Mouse (Mus musculus) Muller cell, postnatal 12 days (primary cell): ENCODE data around the gene Gtpbp1.

Experiments used
- DNase-seq: peaks from one replicate; pipeline ENCODE4 v3.0.0-alpha.2; 2015; ENCODE audit errors: inconsistent ontology term

Gene Gtpbp1

GRCm38 (mm10) chr15:79753420-79753752 lies 62.7 kb downstream of the Gtpbp1 start:
- no peak for DNase-seq

DNA sequence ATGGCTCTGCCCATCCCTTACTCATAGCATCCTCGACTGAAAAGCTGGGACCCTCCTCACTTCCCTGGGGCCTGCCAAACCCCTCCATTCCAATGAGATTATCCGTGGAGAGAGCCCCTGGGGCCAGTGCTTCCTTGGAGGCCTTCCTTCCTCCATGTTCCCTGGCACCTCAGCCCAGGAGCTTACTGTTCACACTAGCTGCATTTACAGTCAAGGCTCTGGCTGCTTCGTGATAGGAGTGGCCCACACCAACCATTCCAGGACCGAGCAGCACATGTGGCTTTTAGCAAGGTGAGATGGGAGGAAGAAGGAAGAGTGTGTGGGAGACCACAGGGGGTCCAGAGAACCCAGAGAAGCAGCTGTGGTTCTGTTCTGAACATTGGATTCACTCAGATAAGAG lies 63.2 kb downstream of the Gtpbp1 start:
- no peak for DNase-seq

DNA sequence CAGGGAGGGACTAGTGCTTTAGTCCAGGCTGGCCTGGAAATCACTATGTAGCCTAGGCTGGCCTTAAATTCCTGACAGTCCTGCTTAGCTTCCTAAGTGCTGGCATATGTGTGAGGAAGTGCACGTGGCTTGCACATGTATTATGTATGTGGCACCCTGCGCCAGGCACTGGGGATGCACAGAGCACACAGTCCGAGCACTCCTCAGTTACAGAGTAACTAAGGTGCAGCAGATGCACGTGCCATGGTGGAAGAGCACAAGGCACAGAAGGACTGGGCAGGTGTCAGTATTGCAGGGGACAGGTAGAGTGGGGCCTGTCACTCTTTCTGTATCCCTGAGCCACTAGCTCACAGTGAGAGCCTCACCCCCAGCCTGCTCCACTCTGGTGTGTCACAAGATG lies 64.5 kb downstream of the Gtpbp1 start:
- DNase-seq: no peak

- no peak for DNase-seq
These were observed 65.5 kb downstream of the Gtpbp1 start for GRCm38 (mm10) chr15:79755977-79756625.

DNA sequence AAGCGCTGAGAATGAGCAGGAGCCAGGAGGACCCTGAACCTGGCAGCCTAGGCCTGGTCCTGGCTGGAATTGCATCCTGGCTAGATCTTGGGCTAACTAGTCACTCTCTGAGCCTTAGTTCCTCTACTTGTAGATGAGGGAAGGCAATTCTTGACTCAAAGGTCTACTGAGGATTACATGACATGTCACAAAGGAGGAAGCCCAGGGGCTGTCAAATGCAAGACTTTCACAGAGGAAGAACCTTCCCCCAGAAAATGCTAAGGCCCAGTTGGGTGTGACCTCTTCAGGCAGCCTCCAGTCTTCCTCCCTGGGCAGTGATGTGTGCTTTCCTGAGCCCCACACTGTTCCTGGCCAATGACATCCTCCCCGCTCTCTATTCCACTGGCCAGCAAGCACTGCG lies 66.5 kb downstream of the Gtpbp1 start:
- DNase-seq: no peak

- no peak for DNase-seq
These were observed 70.3 kb downstream of the Gtpbp1 start for GRCm38 (mm10) chr15:79760956-79761355.

DNA sequence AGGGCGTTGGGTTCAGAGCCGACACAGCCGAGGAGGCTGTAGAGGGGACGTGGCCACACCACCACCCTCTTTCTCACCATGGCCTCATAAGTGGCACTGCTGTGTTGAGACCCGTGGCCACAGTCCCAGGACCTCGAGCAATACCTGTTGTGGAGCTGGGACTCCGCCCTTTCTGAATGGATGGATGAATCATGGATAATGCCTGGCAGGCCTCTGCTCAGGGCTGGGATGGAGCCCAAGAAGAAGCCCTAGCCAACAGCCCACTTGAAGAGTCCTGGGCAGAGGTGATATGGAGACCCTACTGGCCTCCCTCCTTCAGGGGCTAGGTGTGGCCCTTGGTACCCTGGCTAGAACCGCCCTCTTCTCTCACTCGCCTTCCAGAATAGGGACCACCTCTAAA lies 72.4 kb downstream of the Gtpbp1 start:
- no peak for DNase-seq

GRCm38 (mm10) chr15:79763601-79764246 lies 73.1 kb downstream of the Gtpbp1 start:
- no peak for DNase-seq

DNA sequence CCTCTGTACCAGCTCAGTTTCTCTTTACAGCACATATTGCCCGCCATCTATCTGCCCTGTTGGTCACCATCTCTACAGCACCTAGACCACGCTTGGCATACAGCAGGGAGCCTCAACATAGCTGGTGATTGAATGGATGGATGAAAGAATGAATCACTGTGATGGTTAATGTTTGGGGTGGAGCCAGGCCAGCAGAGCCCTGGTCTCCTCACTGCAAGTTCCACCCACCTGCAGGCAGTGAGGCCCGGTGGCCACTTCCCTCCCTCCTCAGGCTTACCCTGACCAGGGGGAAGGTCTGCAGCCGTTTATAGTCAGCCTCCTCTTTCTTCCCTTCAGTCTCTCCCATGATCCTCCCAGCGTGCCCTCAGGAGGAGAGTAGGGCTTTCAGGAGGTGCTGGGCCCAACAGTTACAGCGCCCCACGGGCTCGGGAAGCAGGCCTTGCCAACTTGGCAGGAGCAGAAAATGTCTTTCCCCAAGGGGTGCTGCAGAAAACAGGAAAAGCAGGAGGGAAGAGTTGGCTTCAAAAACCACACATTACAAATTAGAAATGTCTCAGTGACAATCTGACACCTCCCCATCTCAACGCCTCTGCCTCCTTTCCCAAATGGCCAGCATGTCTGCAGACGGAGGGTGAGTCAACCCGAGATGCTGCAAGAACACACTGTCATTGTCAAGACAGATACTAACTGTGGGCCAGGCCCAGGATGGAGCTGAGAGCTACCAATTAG lies 74.1 kb downstream of the Gtpbp1 start:
- DNase-seq: peak; percentile 72

DNA sequence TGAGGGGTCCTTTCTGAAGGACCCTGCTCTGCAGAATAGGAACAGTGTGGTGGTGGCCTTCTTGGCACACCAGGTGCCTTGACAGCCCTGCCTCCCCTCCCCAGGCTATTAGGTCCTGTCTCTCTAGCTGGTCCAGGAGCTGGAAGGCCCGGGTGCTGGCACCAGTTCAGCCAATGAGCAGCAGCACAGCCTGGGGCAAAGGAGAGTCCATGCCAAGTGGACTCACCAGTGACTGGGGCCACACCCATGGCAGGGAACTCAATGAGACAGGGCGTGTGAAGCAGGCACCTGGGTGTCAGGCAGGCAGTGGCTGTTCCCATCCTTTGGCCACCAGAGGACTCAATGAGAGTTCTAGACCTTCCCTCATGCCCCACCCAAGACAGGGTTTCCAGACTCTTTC lies 74.7 kb downstream of the Gtpbp1 start:
- DNase-seq: peak; percentile 67

DNA sequence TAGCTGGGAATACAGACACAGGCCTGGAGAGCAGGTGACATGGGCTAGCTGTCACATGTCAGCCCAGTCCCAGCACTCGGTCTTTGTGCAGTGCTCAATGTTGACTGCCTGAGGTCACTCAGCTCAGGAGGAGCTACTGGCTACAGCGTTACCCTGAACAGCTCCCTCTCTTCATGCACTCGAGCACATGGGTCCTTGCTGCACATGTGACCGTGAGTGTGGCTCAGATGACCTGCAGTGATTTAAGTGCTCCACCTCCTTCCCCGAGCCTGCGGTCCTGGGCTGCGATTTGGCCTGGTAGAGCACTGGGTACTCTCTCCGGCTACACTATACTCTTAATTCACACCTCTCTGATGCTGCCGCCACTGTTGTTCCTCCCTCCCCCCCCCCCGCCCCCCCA lies 75.5 kb downstream of the Gtpbp1 start:
- no peak for DNase-seq

DNA sequence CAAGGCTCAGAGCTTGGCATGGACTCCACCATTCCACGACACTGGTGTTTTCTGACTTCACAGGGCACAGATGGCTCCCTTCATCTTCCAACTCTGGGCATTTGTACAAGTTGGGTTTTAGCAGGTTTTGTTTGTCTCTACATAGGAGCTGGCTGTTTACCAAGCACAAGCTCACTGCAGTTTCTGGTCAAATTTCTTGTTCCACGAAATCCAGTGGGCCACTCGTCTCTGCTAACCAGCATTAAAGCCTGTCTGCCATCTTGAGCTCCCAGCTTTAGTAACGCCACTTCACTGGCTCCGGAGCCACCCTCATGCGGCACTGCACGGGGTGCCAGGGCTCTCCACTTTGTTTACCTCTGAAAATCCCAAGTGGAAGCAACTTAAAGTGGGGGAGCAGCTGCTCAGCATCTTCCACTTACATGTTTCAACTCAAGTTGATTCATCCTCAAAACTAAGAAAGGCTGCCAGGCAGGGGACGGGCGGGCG lies 76.0 kb downstream of the Gtpbp1 start:
- DNase-seq: no peak

- DNase-seq: no peak
These were observed 76.8 kb downstream of the Gtpbp1 start for GRCm38 (mm10) chr15:79767327-79767961.

DNA sequence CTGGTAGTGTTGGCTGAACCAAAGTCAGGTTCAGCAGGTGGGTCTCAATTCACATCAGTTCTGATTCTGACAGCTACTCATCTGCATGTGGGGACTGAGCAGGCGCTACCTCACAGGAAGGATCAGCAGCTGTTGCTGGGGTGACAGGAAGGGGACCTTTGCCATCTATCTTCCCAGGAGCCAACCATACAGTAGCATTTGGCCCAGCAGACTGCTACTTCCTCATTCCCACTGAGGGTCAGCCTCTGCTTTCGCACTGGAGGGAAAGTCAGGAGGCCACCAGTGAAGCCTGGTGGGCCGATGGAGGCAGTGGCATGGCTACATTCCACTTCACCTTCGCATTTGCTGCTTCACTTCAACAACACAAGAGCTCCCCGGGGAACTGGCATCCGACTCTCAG lies 77.7 kb downstream of the Gtpbp1 start:
- peak; percentile 78 for DNase-seq

GRCm38 (mm10) chr15:79770629-79771240 lies 80.1 kb downstream of the Gtpbp1 start:
- DNase-seq: no peak
